Mouse (Mus musculus): ENCODE data around the gene Rps26. TPM values are rescaled to one million over a fixed set of nuclear protein-coding genes. Genes with fewer than 3 reads are reported as not detected.

The Rps26 gene
- total RNA-seq (2015) = 2,069 and 2,075 TPM in 2 replicates
- total RNA-seq (2017) = 838 and 883 TPM in 2 replicates

DNA sequence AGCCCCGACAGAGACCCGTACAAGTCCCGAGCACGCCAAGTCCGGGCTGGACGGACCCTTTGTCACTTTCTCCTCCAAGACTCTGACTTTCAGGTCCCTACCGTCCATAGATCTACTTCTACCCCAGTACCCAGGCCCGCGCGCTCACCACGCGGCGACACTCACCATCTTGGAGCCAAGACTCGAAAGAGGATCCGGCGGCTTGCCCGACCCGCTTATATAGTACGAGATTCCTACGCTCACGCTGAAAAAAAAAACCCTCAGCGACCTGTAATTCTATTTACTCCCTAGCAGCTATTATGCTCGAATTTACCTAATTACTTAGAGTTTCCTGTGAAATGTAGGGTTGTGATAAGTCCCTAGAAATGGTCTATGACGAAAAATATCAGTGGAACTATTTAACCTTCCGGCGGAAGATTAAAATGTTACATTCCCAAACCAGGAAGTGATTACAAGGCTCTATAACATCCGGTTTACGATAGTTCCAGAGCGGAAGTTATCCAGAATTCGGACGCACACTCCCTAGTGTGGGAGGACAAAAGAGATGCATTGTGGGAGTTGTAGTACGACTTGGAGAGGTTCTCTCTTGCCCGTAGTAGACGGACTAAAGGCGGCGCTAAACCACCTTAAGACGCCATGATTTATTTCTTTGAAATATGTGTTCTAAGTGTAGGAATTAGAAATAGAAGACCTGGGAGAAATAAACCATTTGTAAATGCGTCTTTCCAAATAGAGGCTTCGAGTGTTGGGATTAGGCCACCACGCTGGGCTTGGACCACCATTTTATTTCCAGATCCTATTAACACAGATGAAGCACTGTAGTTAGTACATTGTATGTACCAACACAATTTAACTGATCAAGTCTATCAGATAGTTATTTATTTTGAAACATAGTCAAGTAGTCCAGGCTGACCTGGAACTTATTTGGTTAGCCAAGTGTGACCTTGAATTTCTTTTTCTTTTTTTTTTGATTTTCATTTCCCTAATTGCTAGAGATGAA lies at the start of gene Rps26:
Rps26 (minus strand) TSS at position 437 of the 1,000 bp plus-strand sequence.
- peak; percentile 86 for ATAC-seq (replicated peaks; ENCODE audit: poor library complexity)

GRCm38 (mm10) chr10:128674469-128675008 lies 48.0 kb upstream of the Rps26 start:
- peak; percentile 65 for ATAC-seq (replicated peaks; ENCODE audit: poor library complexity)

DNA sequence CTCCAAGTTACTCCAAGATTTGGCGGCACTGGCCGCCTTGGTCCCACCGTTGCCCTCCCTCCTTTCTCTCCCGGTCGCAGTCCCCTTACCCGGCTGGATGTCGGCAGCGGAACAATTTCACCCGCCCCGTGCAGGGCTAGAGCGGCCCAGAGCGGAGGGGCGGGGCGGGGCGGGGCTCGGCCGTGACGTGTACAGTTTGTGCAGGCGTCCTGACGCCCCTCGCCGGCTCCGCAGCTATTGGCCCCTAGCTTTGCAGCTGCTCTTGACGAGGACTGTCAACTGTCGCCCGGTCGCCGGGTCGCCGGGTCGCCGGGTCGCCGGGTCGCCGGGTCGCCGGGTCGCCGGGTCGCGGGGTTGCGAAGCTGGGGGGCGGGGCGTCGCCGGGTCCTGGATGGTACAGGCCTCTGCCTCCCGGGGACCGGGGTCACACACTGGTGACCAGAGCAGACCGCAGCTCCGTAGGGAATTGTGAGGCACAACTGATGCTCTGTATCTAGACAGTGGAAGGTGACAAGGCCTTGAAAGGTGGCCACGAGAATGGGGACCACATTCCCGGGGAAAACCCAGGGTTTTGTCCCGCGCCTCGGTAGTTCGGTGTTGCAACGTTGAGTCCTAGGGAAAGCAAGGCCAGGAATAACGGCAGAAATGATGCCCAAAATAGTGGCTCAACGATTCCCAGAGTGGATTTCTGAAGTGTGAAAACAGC lies 47.4 kb upstream of the Rps26 start, which contains the start of gene Suox:
Suox (minus strand) TSS at position 311 of the 706 bp plus-strand sequence.
- peak; percentile 78 for ATAC-seq (replicated peaks; ENCODE audit: poor library complexity)

- no peak for ATAC-seq (replicated peaks; ENCODE audit: poor library complexity)
Measured at GRCm38 (mm10) chr10:128671148-128671547, 44.6 kb upstream of the Rps26 start.

DNA sequence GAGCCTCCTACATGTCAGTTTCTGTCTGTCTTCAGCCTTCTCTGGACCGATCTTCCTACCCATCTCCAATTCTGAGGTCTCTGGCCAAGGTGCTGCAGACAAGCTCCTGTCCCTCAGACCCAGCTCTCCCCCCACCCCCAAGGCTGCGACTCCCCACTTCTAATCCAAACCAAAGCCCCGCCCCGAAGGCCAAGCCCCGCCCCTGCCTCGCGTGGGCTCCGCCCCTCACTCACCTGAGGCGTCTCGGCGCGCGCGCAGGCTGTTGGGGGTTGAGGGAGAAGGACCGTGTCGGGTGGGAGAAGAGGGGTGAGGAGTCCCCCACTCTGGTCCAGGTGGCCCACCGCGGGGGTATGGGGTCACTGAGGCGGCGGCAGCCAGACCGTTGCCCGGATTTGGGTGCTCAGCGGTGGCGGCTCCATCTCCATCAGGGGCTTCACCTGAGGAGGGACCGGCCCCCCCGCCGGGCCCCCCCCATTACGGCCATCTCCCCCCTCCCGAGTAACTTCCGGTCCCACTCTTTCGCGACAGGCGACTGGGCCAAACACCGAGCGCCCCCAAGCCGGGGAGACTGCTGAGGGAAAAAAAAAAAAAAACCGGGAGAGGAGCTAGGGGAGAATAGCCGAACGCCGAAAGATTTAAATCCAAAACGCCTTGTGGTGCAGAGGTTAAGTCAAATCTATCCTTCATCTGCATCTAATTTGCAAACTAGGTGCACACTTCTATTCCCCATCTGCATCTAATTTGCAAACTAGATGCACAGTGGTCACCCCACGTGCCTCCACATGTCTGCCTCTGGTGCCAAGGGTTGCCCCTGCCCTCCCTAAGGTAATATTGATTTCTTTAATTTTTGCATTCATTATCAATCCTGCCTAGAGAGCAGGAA lies 42.5 kb upstream of the Rps26 start:
- 0 out of 2 replicates have a peak, but pooled peaks have one; percentile 11 for ATAC-seq (replicated peaks; ENCODE audit: poor library complexity)

- ATAC-seq (replicated peaks; ENCODE audit: poor library complexity) = no peak
Measured at GRCm38 (mm10) chr10:128665806-128666205, 39.3 kb upstream of the Rps26 start.

DNA sequence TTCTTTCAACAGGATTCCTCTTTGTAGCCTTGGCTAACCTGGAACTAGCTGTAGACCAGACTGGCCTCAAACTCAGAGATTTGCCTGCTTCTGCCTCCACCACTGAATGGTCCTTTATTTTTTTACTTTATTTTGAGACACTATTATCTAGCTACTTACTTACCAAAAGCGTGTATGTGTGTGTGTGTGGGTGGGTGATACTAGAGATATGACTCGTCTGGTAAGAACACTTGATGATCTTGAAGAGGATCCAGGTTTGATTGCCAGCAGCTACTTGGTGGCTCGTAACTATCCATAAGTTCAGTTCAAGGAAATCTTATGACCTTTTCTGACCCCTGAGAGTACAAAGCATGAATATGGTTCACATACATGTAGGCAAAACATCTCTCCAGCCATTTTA lies 38.8 kb upstream of the Rps26 start:
- ATAC-seq (replicated peaks; ENCODE audit: poor library complexity) = peak; percentile 63

DNA sequence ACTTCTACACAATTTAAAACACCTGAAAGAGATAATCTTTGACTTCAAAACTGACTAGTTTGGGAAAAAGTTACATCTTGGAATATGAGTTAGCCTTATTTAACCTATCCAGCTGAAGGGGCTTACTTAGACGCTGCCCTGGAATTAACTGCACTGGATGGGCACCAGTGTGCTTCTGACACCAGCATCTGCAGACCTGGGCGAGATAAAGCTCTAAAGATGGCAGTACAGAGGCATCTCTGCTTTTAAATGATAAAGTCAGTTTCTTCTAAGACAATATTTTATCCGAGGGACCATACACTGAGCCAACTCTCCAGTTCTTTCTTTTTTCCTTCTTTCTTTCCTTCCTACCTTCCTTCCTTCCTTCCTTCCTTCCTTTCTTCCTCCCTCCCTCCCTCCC lies 38.3 kb upstream of the Rps26 start:
- peak; percentile 65 for ATAC-seq (replicated peaks; ENCODE audit: poor library complexity)

DNA sequence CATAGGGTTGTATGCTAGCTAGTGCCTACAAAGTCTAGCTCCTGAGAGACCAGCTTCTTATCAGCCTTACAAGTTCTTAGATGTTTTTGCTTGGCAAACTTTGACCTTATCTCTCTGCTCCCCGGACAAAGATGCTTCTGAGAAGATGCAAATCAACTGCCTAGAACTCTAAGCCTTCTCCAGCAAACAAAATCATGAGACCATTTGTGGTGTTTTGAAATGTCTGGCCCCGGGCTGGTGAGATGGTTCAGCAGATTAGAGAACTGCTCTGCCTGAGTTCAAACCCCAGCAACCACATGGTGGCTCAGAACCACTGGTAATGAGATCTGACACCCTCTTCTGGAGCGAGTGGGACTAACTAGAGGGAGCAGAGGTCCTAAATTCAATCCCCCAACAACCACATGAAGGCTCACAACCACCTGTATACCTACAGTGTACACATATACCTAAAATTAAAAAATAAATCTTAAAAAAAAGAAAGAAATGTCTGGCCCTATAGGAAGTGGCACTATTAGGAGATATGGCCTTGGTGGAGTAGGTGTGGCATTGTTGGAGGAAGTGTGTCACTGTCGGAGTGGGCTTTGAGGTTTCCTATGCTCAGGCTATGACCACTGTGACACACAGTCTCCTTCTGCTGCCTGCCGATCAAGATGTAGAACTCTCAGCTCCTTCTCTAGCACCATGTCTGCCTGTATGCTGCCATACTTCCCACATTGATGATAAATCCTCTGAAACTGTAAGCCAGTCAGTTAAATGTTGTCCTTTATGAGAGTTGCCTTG lies 37.1 kb upstream of the Rps26 start:
- ATAC-seq (replicated peaks; ENCODE audit: poor library complexity) = no peak

GRCm38 (mm10) chr10:128662465-128662864 lies 35.9 kb upstream of the Rps26 start:
- 0 out of 2 replicates have a peak, but pooled peaks have one; percentile 15 for ATAC-seq (replicated peaks; ENCODE audit: poor library complexity)

- ATAC-seq (replicated peaks; ENCODE audit: poor library complexity) = no peak
Measured at GRCm38 (mm10) chr10:128659490-128659889, 32.9 kb upstream of the Rps26 start.

DNA sequence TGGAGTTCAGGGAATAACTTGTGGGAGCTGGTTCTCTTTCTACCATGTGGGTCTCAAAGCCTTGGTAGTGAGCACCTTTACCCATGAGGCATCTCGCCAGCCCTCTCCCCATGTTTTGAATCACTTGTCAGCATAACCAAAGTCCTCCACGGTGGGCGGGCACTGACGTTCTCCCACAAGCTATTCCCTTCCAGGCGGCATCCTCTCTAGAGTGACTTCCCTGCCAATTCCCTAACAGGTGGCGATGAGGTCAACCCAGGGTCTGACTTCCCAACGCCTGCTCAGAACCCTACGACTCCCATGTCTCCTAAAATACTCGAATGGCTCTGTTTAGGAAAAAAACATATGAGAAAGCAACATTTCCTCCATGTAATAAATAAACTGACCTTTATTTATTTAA lies 31.3 kb upstream of the Rps26 start:
- ATAC-seq (replicated peaks; ENCODE audit: poor library complexity) = no peak

GRCm38 (mm10) chr10:128656731-128657130 lies 30.2 kb upstream of the Rps26 start:
- no peak for ATAC-seq (replicated peaks; ENCODE audit: poor library complexity)

GRCm38 (mm10) chr10:128655254-128655653 lies 28.7 kb upstream of the Rps26 start:
- peak; percentile 81 for ATAC-seq (replicated peaks; ENCODE audit: poor library complexity)

DNA sequence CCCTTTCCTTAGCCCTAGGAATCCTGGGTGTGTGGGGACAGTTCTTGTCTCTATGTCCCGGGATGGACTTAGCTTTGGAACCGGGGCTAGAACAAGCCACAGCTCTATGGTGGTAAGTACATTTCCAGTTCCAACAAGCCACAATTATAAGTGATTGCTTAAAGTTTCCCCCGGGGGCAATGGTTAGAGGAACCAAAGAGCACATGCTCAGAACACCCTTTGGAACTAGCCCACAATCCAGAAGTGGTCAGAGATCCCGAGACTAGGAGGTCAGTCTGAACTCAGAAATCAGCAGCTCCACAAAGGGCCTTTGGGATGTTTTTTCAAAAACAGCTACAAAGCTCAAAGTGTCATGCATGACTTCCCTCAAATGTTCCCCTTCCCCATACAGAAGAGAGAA lies 27.3 kb upstream of the Rps26 start:
- ATAC-seq (replicated peaks; ENCODE audit: poor library complexity) = no peak

- peak; percentile 29; the same call in 1 of the 2 replicates for ATAC-seq (replicated peaks; ENCODE audit: poor library complexity)
Measured at GRCm38 (mm10) chr10:128646139-128647089, 19.9 kb upstream of the Rps26 start.

GRCm38 (mm10) chr10:128645111-128646011 lies 18.8 kb upstream of the Rps26 start, which contains the start of gene Ikzf4:
Ikzf4 (minus strand) TSS chr10:128645991.
- ATAC-seq (replicated peaks; ENCODE audit: poor library complexity) = peak; percentile 80
